9 mouse cellular contexts compared by ENCODE assay signal in genomic region chr10:62247815-62248214, GRCm38 (mm10). TPM values are rescaled to one million over a fixed set of nuclear protein-coding genes. Genes with fewer than 3 reads are reported as not detected.
DNase-seq lines count a peak whose midpoint lies in the region; ATAC-seq and TF ChIP-seq lines count a peak whose summit lies in the region.
"Had no signal": no experiment of that assay in that cellular context is flagged by ENCODE, and none has a peak within 500 bp of the region (broad histone marks: within the 10 kb centered on the region; RNA-seq: fewer than 3 reads in every experiment).

No protein-coding gene starts in this region.

- peak overlapping the region; percentile 27; the same call in 1 of the 2 replicates for H3K27ac ChIP-seq in lung, embryonic 14.5 days (ENCODE audit: low read depth)
- peak overlapping the region; percentile 80 for H3K27ac ChIP-seq in stomach, postnatal 0 days (replicated peaks)

- no peaks in the 10 kb centered on the region for H3K27me3 ChIP-seq in lung, embryonic 14.5 days (ENCODE audit: insufficient read depth, low read length)
- H3K27me3 ChIP-seq in stomach, postnatal 0 days (ENCODE audit: control insufficient read depth, insufficient read depth, low read length) = no peaks in the 10 kb centered on the region

- no peak for TF ChIP-seq CTCF in lung, embryonic 14.5 days (IDR thresholded peaks at IDR 0.05; ENCODE audit: low read depth)
- no peak for TF ChIP-seq CTCF in stomach, postnatal 0 days (IDR thresholded peaks at IDR 0.05; ENCODE audit: low read depth)

- DNase-seq in CD8-positive naive resting alpha-beta T cell, adult 2 months (ENCODE audit: low read depth in 2 of 2, low spot score in 2 of 2) = peak; percentile 18 to 24
- peak; percentile 29 for DNase-seq in NIH3T3 (ENCODE audit: low read depth)
- DNase-seq in lung, embryonic 14.5 days = peak; percentile 82
- peak; percentile 33 for DNase-seq in stomach, postnatal 0 days (ENCODE audit: low spot score)
- DNase-seq in retina, embryonic 14.5 days (ENCODE audit: low spot score) = no peak
- no peak for DNase-seq in adrenal gland, adult (ENCODE audit: inconsistent age in 2 of 2, low spot score in 1 of 2)
- DNase-seq in c-Kit-positive CD71-positive TER-119-positive erythroid progenitor cells, embryonic 14.5 days (ENCODE audit: low spot score) = no peak
- DNase-seq: heart, postnatal 10 days had no signal

- no peaks in the 10 kb centered on the region for H3K9me3 ChIP-seq in lung, embryonic 14.5 days (ENCODE audit: low read depth, low read length)
- H3K9me3 ChIP-seq in stomach, postnatal 0 days (ENCODE audit: control insufficient read depth, low read length) = no peaks in the 10 kb centered on the region

- TF ChIP-seq EP300 in stomach, postnatal 0 days (optimal IDR thresholded peaks at IDR 0.05) = peak; percentile 51

- peak; percentile 89 for ATAC-seq in lung, embryonic 14.5 days (ENCODE audit: insufficient read depth)
- peak; percentile 72 for ATAC-seq in stomach, postnatal 0 days (ENCODE audit: low FRiP score, low TSS enrichment)

- no peak overlapping the region for H3K9ac ChIP-seq in lung, embryonic 14.5 days
- H3K9ac ChIP-seq in stomach, postnatal 0 days (ENCODE audit: low read length) = peak overlapping the region; percentile 23

- H3K4me2 ChIP-seq in lung, embryonic 14.5 days = peak overlapping the region; percentile 3; the same call in 1 of the 2 replicates
- peak overlapping the region; percentile 14; the same call in 1 of the 2 replicates for H3K4me2 ChIP-seq in stomach, postnatal 0 days (replicated peaks; ENCODE audit: low read depth)

- no peaks in the 10 kb centered on the region for H3K36me3 ChIP-seq in lung, embryonic 14.5 days (ENCODE audit: insufficient read depth)
- no peaks in the 10 kb centered on the region for H3K36me3 ChIP-seq in stomach, postnatal 0 days (ENCODE audit: control insufficient read depth, insufficient read depth, low read length)

- WGBS in lung, embryonic 14.5 days = 0% methylated on average over 8 of the region's 8 CpGs
- WGBS in stomach, postnatal 0 days = 9% methylated on average over 8 of the region's 8 CpGs

- H3K4me1 ChIP-seq in lung, embryonic 14.5 days (ENCODE audit: insufficient read depth) = peaks cover 11% of the 10 kb centered on the region; the same call in 1 of the 2 replicates
- peaks cover 3% of the 10 kb centered on the region; the same call in 1 of the 2 replicates for H3K4me1 ChIP-seq in stomach, postnatal 0 days (replicated peaks; ENCODE audit: control insufficient read depth, insufficient read depth)

- no peak overlapping the region for H3K4me3 ChIP-seq in lung, embryonic 14.5 days (ENCODE audit: low read depth, low read length)
- H3K4me3 ChIP-seq in stomach, postnatal 0 days (ENCODE audit: low read depth, low read length) = no peak overlapping the region

RNA-seq across cellular contexts. Expression of gene Tacr2, which starts 4.4 kb away (rescaled TPM):
- polyA plus RNA-seq in lung, embryonic 14.5 days (2014; fragmentation: Nextera tagmentation; extraction: Ambion mirVana) = 0.46 and 0.85 TPM in 2 replicates
- polyA plus RNA-seq in stomach, postnatal 0 days (2015; fragmentation: Nextera tagmentation; extraction: Ambion mirVana) = 1.3 and 1.6 TPM in 2 replicates
- polyA plus RNA-seq: limb, embryonic 14.5 days had no signal

RNA-seq across cellular contexts. Expression of gene Tspan15, which starts 16.8 kb away (rescaled TPM):
- polyA plus RNA-seq in lung, embryonic 14.5 days (2014; fragmentation: Nextera tagmentation; extraction: Ambion mirVana) = 32.5 and 36.3 TPM in 2 replicates
- 97.4 and 112 TPM in 2 replicates for polyA plus RNA-seq in stomach, postnatal 0 days (2015; fragmentation: Nextera tagmentation; extraction: Ambion mirVana)

Comparison
In these comparisons a context has a peak if more than half of its experiments do, and no peak if none do; other contexts are left out.
1. DNase-seq: peak in CD8-positive naive resting alpha-beta T cell, adult 2 months (2 of 2), NIH3T3 (single experiment), lung, embryonic 14.5 days (single experiment) and stomach, postnatal 0 days (single experiment); none in retina, embryonic 14.5 days (single experiment), adrenal gland, adult (0 of 2) and c-Kit-positive CD71-positive TER-119-positive erythroid progenitor cells, embryonic 14.5 days (single experiment).